Mouse (Mus musculus): ENCODE results near the gene Eid3.

Gene Eid3

GRCm38 (mm10) chr10:82910198-82910597 is 43.8 kb downstream of the Eid3 start:
- no peak for DNase-seq (ENCODE audit: low read depth, low spot score)

- DNase-seq (ENCODE audit: low read depth, low spot score) = no peak
These were observed 46.8 kb downstream of the Eid3 start for GRCm38 (mm10) chr10:82913238-82913637.

- no peak for DNase-seq (ENCODE audit: low read depth, low spot score)
These were observed 47.3 kb downstream of the Eid3 start for GRCm38 (mm10) chr10:82913772-82914171.

Measured in brain, embryonic 18.5 days (tissue).